Mouse (Mus musculus): ENCODE measurements around the gene Frmpd1.

- TF ChIP-seq POLR2A (IDR thresholded peaks at IDR 0.05; ENCODE audit: borderline replicate concordance, low read depth, low read length): no peak
- TF ChIP-seq CTCF (IDR thresholded peaks at IDR 0.05; ENCODE audit: low read depth, low read length): no peak
Observed at GRCm38 (mm10) chr4:45219946-45220345, 35.3 kb downstream of the Frmpd1 start.
